Mouse (Mus musculus) kidney, postnatal 4 days (tissue): ENCODE measurements around the gene Trmt13.
A peak's percentile ranks its signal among the peaks of the same experiment; 100 is the strongest.

Experiments used
- DNase-seq, 2 experiments: peaks; one replicate each; pipeline ENCODE4 v3.0.0; 2021; ENCODE audit warnings: mixed read lengths in 2 of 2

Gene Trmt13

DNA sequence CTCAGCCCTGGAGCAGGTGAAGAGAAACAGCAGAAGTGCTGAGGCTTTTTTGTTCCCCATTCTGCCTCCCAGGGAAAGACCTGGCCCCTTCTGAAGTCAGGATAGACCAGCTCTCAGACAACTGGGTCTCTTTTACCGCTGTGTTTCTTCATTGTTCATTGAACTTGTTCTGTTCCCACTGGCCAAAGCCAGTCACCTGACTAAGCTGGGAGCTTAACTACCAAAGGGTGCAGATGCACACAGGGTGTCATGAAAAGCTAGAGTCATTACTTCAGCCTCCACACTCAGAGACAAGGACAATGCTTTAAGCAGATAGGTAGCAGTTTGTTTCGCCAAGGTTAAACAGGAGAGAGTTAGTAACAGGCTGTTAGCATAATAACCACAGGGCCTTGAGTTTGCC lies 72.3 kb downstream of the Trmt13 start:
- DNase-seq: no peak

DNA sequence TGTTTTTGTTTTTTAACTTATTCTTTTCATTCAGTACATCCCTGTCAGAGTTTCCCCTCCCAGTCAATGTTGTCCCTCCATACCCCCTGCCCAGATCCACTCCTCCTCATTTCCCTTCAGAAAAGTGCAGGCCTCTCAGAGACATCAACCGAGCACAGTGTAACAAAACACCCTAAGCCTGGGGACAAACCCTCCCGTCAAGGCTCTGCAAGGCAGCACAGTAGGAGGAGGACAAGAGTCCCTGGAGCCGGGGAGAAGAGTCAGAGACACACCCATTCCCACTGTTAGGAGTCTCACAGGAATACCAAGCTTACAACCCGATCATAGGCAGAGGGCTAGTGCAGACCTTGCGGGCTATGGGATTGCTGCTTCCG lies 77.2 kb downstream of the Trmt13 start:
- DNase-seq: no peak

DNA sequence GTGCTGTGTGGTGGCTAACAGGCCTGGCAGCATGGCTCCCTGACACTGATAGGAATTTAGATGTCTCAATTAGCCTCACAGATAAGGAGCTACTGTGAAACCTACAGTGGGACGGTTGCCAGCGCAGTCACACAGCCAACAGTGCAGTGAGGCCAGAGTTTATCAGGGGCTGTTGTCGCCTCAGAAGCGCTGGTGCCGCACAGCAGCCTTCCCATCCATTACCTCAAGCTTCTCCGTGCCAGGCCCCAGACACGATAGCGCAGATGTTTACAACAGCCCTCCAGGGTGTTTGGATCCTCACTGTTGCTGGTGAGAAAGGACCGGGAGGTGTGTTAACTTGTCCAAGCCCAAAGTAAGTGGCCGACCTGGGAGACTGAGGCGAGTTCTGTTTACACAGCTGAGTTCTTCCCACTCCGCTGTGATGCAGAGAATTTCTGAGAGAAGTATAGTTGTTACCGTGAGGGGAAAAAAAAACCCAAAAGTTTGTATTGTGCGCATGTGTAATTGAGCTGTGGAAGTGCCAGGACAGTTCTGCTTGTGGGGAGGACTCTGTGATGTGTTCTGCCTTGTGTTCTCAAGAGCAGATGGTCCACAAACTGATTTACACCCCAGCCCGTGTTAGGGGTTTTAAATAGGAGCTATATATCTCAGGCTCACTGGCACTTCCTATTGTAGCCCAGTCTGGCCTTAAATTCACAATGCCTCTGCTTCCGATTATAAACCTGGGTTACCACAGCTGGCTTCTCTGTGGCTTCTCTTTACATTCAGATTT lies 77.8 kb downstream of the Trmt13 start:
- DNase-seq: peak in 1 of 2 experiments; percentile 21
